Mouse (Mus musculus) spleen, embryonic (tissue): ENCODE results near the gene Stxbp6.
"Not testable (repeated sequence)": the region's sequence is repeated elsewhere in the genome, so short reads cannot be mapped to it uniquely, and the experiment has no call there.

Experiments used
- CTCF ChIA-PET: fragments of 350-600 bp; sonication (Branson Sonifier 250); formaldehyde crosslinking; loops from one replicate; lab custom pipeline; 2022; lab: Charles Lee

Gene Stxbp6

GRCm38 (mm10) chr12:45074611-45075342, at the start of gene Stxbp6:
TSS of gene Stxbp6 (minus strand) at chr12:45074709.
- CTCF ChIA-PET = no interaction called here

- CTCF ChIA-PET = not testable (repeated sequence)
Measured at GRCm38 (mm10) chr12:45102954-45103353, 28.4 kb upstream of the Stxbp6 start.

GRCm38 (mm10) chr12:45093732-45094131, 19.2 kb upstream of the Stxbp6 start:
- CTCF ChIA-PET = no interaction called here

- CTCF ChIA-PET = no interaction called here
Measured at GRCm38 (mm10) chr12:45092444-45092843, 17.9 kb upstream of the Stxbp6 start.

- CTCF ChIA-PET = no interaction called here
Measured at GRCm38 (mm10) chr12:45083145-45083475, 8.6 kb upstream of the Stxbp6 start.

GRCm38 (mm10) chr12:45082379-45083144, 8.1 kb upstream of the Stxbp6 start:
- CTCF ChIA-PET = no interaction called here

GRCm38 (mm10) chr12:45081617-45082016, 7.1 kb upstream of the Stxbp6 start:
- CTCF ChIA-PET = no interaction called here

GRCm38 (mm10) chr12:45080753-45081122, 6.2 kb upstream of the Stxbp6 start:
- CTCF ChIA-PET = no interaction called here

- CTCF ChIA-PET = no interaction called here
Measured at GRCm38 (mm10) chr12:45080036-45080752, 5.7 kb upstream of the Stxbp6 start.

GRCm38 (mm10) chr12:45075631-45076030, 1.1 kb upstream of the Stxbp6 start:
- CTCF ChIA-PET = no interaction called here

- CTCF ChIA-PET = no interaction called here
Measured at GRCm38 (mm10) chr12:45074042-45074601, 387 bp downstream of the Stxbp6 start.

- CTCF ChIA-PET = no interaction called here
Measured at GRCm38 (mm10) chr12:45073331-45074041, 1.0 kb downstream of the Stxbp6 start.

- CTCF ChIA-PET = no interaction called here
Measured at GRCm38 (mm10) chr12:45072185-45072584, 2.3 kb downstream of the Stxbp6 start.

GRCm38 (mm10) chr12:45070186-45070585, 4.3 kb downstream of the Stxbp6 start:
- CTCF ChIA-PET = no interaction called here

- CTCF ChIA-PET = no interaction called here
Measured at GRCm38 (mm10) chr12:45068145-45068754, 6.3 kb downstream of the Stxbp6 start.

GRCm38 (mm10) chr12:45067686-45068085, 6.8 kb downstream of the Stxbp6 start:
- CTCF ChIA-PET = no interaction called here

GRCm38 (mm10) chr12:45067047-45067685, 7.3 kb downstream of the Stxbp6 start:
- CTCF ChIA-PET = no interaction called here

- CTCF ChIA-PET = no interaction called here
Measured at GRCm38 (mm10) chr12:45063606-45064005, 10.9 kb downstream of the Stxbp6 start.

- CTCF ChIA-PET = no interaction called here
Measured at GRCm38 (mm10) chr12:45061336-45061735, 13.2 kb downstream of the Stxbp6 start.

- CTCF ChIA-PET = no interaction called here
Measured at GRCm38 (mm10) chr12:45060804-45061203, 13.7 kb downstream of the Stxbp6 start.

GRCm38 (mm10) chr12:45058007-45058406, 16.5 kb downstream of the Stxbp6 start:
- CTCF ChIA-PET = no interaction called here
